ENCODE assay signal across 5 mouse cellular contexts in the genomic region with DNA sequence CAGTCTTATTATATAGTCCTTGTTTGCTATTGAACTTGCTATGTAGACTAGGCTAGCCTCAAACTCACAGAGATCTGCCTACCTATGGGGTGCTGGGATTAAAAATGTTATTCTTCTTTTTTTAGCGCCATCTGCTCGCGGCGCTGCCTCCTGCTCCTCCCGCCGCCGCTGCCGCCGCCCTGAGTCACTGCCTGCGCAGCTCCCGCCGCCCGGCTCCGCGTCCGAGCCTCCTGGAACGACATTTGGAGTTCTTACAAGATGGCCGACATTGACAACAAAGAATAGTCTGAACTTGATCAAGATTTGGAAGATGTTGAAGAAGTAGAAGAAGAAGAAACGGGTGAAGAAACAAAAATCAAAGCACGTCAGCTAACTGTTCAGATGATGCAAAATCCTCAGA. TPM values are rescaled to one million over a fixed set of nuclear protein-coding genes. Genes with fewer than 3 reads are reported as not detected.
"Had no signal": no experiment of that assay in that cellular context is flagged by ENCODE, and none has a peak within 500 bp of the region (broad histone marks: within the 10 kb centered on the region; RNA-seq: fewer than 3 reads in every experiment).

No protein-coding gene starts in this region.

RNA-seq across cellular contexts. Expression of a gene that starts 26.5 kb away (rescaled TPM):
- total RNA-seq: common myeloid progenitor, adult 5-6 weeks; forebrain, postnatal 0 days; gastrocnemius, postnatal 36 days; heart, adult 2 months had no signal
- polyA plus RNA-seq: erythroblast, embryonic 14.5 days had no signal
